Mouse (Mus musculus): ENCODE measurements at regions not wholly inside any gene's neighbourhood (a gene's known extent, or its start where the extent isn't known, plus 50 kb on each side); places are given as distances from the start of the nearest gene placed in this dataset.

GRCm38 (mm10) chr14:37296531-37296930 lies 161.5 kb upstream of the Ghitm start:
- Histone ChIP-seq H3K27me3 (ENCODE audit: control insufficient read depth, insufficient read depth, low read length) (no peaks in the 10 kb centered on the region), H3K4me3 (ENCODE audit: low read depth, low read length) (no peak overlapping the region), H3K4me1 (ENCODE audit: control insufficient read depth, insufficient read depth, insufficient read length, low read length) (no peaks in the 10 kb centered on the region), H3K27ac (ENCODE audit: insufficient read depth, low read depth, low read length) (no peak overlapping the region), H3K36me3 (ENCODE audit: control insufficient read depth, insufficient read depth, low read length) (no peaks in the 10 kb centered on the region)
- 5% methylated on average over 1 of the region's 1 CpGs for WGBS
- no peak for TF ChIP-seq POLR2A (IDR thresholded peaks at IDR 0.05; ENCODE audit: low read depth, low read length)
- no peak for TF ChIP-seq CTCF (IDR thresholded peaks at IDR 0.05; ENCODE audit: extremely low read depth, insufficient read length, insufficient replicate concordance, low read depth, low read length)

- Histone ChIP-seq H3K27ac (ENCODE audit: insufficient read depth, low read depth, low read length) (no peak overlapping the region), H3K36me3 (ENCODE audit: control insufficient read depth, insufficient read depth, low read length) (no peaks in the 10 kb centered on the region), H3K4me1 (ENCODE audit: control insufficient read depth, insufficient read depth, insufficient read length, low read length) (no peaks in the 10 kb centered on the region), H3K4me3 (ENCODE audit: low read depth, low read length) (no peak overlapping the region), H3K27me3 (ENCODE audit: control insufficient read depth, insufficient read depth, low read length) (no peaks in the 10 kb centered on the region)
- TF ChIP-seq CTCF (IDR thresholded peaks at IDR 0.05; ENCODE audit: extremely low read depth, insufficient read length, insufficient replicate concordance, low read depth, low read length) (no peak), POLR2A (IDR thresholded peaks at IDR 0.05; ENCODE audit: low read depth, low read length) (no peak)
- WGBS = 41% methylated on average over 4 of the region's 4 CpGs
Measured at GRCm38 (mm10) chr14:37292084-37292860, 157.2 kb upstream of the Ghitm start.

- H3K4me1 ChIP-seq (ENCODE audit: control insufficient read depth, insufficient read depth, insufficient read length, low read length) = no peaks in the 10 kb centered on the region
- TF ChIP-seq POLR2A (IDR thresholded peaks at IDR 0.05; ENCODE audit: low read depth, low read length) = no peak
- TF ChIP-seq CTCF (IDR thresholded peaks at IDR 0.05; ENCODE audit: extremely low read depth, insufficient read length, insufficient replicate concordance, low read depth, low read length) = no peak
- no peaks in the 10 kb centered on the region for H3K36me3 ChIP-seq (ENCODE audit: control insufficient read depth, insufficient read depth, low read length)
- H3K27ac ChIP-seq (ENCODE audit: insufficient read depth, low read depth, low read length) = no peak overlapping the region
- 25% methylated on average over 5 of the region's 5 CpGs for WGBS
- H3K27me3 ChIP-seq (ENCODE audit: control insufficient read depth, insufficient read depth, low read length) = no peaks in the 10 kb centered on the region
- no peak overlapping the region for H3K4me3 ChIP-seq (ENCODE audit: low read depth, low read length)
Measured at GRCm38 (mm10) chr14:37284391-37284790, 149.3 kb upstream of the Ghitm start.

- TF ChIP-seq POLR2A (IDR thresholded peaks at IDR 0.05; ENCODE audit: low read depth, low read length) (no peak), CTCF (IDR thresholded peaks at IDR 0.05; ENCODE audit: extremely low read depth, insufficient read length, insufficient replicate concordance, low read depth, low read length) (no peak)
- Histone ChIP-seq H3K27me3 (ENCODE audit: control insufficient read depth, insufficient read depth, low read length) (no peaks in the 10 kb centered on the region), H3K27ac (ENCODE audit: insufficient read depth, low read depth, low read length) (no peak overlapping the region), H3K4me3 (ENCODE audit: low read depth, low read length) (no peak overlapping the region), H3K4me1 (ENCODE audit: control insufficient read depth, insufficient read depth, insufficient read length, low read length) (no peaks in the 10 kb centered on the region), H3K36me3 (ENCODE audit: control insufficient read depth, insufficient read depth, low read length) (no peaks in the 10 kb centered on the region)
- 79% methylated on average over 2 of the region's 2 CpGs for WGBS
Measured at GRCm38 (mm10) chr14:37279356-37279755, 144.3 kb upstream of the Ghitm start.

GRCm38 (mm10) chr14:37276728-37277695 lies 141.9 kb upstream of the Ghitm start:
- WGBS = 34% methylated on average over 7 of the region's 7 CpGs

GRCm38 (mm10) chr14:37272063-37272462 lies 137.0 kb upstream of the Ghitm start:
- Histone ChIP-seq H3K4me1 (ENCODE audit: control insufficient read depth, insufficient read depth, insufficient read length, low read length) (no peaks in the 10 kb centered on the region), H3K36me3 (ENCODE audit: control insufficient read depth, insufficient read depth, low read length) (no peaks in the 10 kb centered on the region), H3K4me3 (ENCODE audit: low read depth, low read length) (no peak overlapping the region), H3K27ac (ENCODE audit: insufficient read depth, low read depth, low read length) (no peak overlapping the region), H3K27me3 (ENCODE audit: control insufficient read depth, insufficient read depth, low read length) (no peaks in the 10 kb centered on the region)
- 43% methylated on average over 2 of the region's 2 CpGs for WGBS
- TF ChIP-seq CTCF (IDR thresholded peaks at IDR 0.05; ENCODE audit: extremely low read depth, insufficient read length, insufficient replicate concordance, low read depth, low read length) = no peak
- TF ChIP-seq POLR2A (IDR thresholded peaks at IDR 0.05; ENCODE audit: low read depth, low read length) = no peak

More at GRCm38 (mm10) chr14:37276728-37277695, 141.9 kb upstream of the Ghitm start:
- Histone ChIP-seq H3K4me1 (ENCODE audit: control insufficient read depth, insufficient read depth, insufficient read length, low read length) (no peaks in the 10 kb centered on the region), H3K27me3 (ENCODE audit: control insufficient read depth, insufficient read depth, low read length) (no peaks in the 10 kb centered on the region), H3K36me3 (ENCODE audit: control insufficient read depth, insufficient read depth, low read length) (no peaks in the 10 kb centered on the region), H3K4me3 (ENCODE audit: low read depth, low read length) (no peak overlapping the region), H3K27ac (ENCODE audit: insufficient read depth, low read depth, low read length) (no peak overlapping the region)
- TF ChIP-seq POLR2A (IDR thresholded peaks at IDR 0.05; ENCODE audit: low read depth, low read length) = no peak
